29 mouse cellular contexts compared by ENCODE assay signal in genomic region chr4:57592751-57593150, GRCm38 (mm10). TPM values are rescaled to one million over a fixed set of nuclear protein-coding genes. Genes with fewer than 3 reads are reported as not detected.
DNase-seq lines count a peak whose midpoint lies in the region; ATAC-seq lines count a peak whose summit lies in the region.
"Had no signal": no experiment of that assay in that cellular context is flagged by ENCODE, and none has a peak within 500 bp of the region (broad histone marks: within the 10 kb centered on the region; RNA-seq: fewer than 3 reads in every experiment).

No protein-coding gene starts in this region.

- H3K4me1 ChIP-seq in heart, embryonic 10.5 days = peaks cover 67% of the 10 kb centered on the region
- H3K4me1 ChIP-seq in lung, embryonic 16.5 days (replicated peaks; ENCODE audit: control insufficient read depth, insufficient read depth, low read length) = peaks cover 10% of the 10 kb centered on the region
- peaks cover 79% of the 10 kb centered on the region for H3K4me1 ChIP-seq in heart, embryonic 13.5 days
- H3K4me1 ChIP-seq: hindbrain, embryonic 15.5 days; limb, embryonic 10.5 days; limb, embryonic 15.5 days; liver, embryonic 13.5 days; midbrain, embryonic 13.5 days had no signal

- peaks cover 6% of the 10 kb centered on the region; the same call in 1 of the 2 replicates for H3K36me3 ChIP-seq in heart, embryonic 10.5 days
- H3K36me3 ChIP-seq in lung, embryonic 16.5 days (ENCODE audit: control insufficient read depth, insufficient read depth, low read length) = no peaks in the 10 kb centered on the region
- H3K36me3 ChIP-seq in heart, embryonic 13.5 days = peaks cover 10% of the 10 kb centered on the region
- H3K36me3 ChIP-seq: hindbrain, embryonic 10.5 days; hindbrain, embryonic 15.5 days; limb, embryonic 10.5 days; limb, embryonic 15.5 days; liver, embryonic 13.5 days; midbrain, embryonic 13.5 days had no signal

- DNase-seq in heart, adult 8-10 months (ENCODE audit: low spot score) = peak; percentile 49
- no peak for DNase-seq in heart, embryonic 10.5 days (ENCODE audit: low spot score)
- DNase-seq in lung, postnatal 10 days = no peak
- DNase-seq in heart, postnatal 10 days = peak; percentile 57
- no peak for DNase-seq in layer of hippocampus, postnatal 25 days (ENCODE audit: extremely low spot score in 1 of 2, low spot score in 1 of 2)
- DNase-seq: adrenal gland, postnatal 36 days; cerebellum, adult 18-20 months; cerebellum, postnatal 14 days; forebrain, postnatal 0 days; gastrocnemius, postnatal 10 days; kidney, adult 18-20 months; kidney, postnatal 4 days; liver, embryonic 13.5 days; lung, adult 18-20 months; retina, postnatal 1 day; right cerebral cortex, postnatal 14 days; thymus, postnatal 4 days had no signal

- no peak overlapping the region for H3K4me3 ChIP-seq in heart, embryonic 10.5 days
- no peak overlapping the region for H3K4me3 ChIP-seq in lung, embryonic 16.5 days (ENCODE audit: low read length)
- H3K4me3 ChIP-seq in heart, embryonic 13.5 days = no peak overlapping the region
- H3K4me3 ChIP-seq: erythroblast, embryonic 14.5 days; hindbrain, embryonic 10.5 days; hindbrain, embryonic 15.5 days; limb, embryonic 10.5 days; limb, embryonic 15.5 days; liver, embryonic 13.5 days; midbrain, embryonic 13.5 days had no signal

- WGBS in heart, embryonic 10.5 days = 75% methylated on average over 4 of the region's 4 CpGs
- 75% methylated on average over 4 of the region's 4 CpGs for WGBS in lung, embryonic 16.5 days
- WGBS in heart, embryonic 13.5 days = 64% methylated on average over 4 of the region's 4 CpGs

- ATAC-seq in lung, embryonic 16.5 days (ENCODE audit: low read depth) = peak; percentile 9; the same call in 1 of the 2 replicates
- ATAC-seq in heart, embryonic 13.5 days (ENCODE audit: extremely low read depth, insufficient number of reproducible peaks, low FRiP score, low TSS enrichment) = peak; percentile 17; the same call in 1 of the 2 replicates
- ATAC-seq: forebrain, postnatal 0 days; inflammation-experienced regulatory T-cells, adult 6 months; midbrain, embryonic 13.5 days had no signal

- no peak overlapping the region for H3K27ac ChIP-seq in heart, embryonic 10.5 days
- H3K27ac ChIP-seq in lung, embryonic 16.5 days (ENCODE audit: low read length) = 0 out of 2 replicates have a peak overlapping the region, but pooled peaks have one; percentile 14
- peak overlapping the region; percentile 82 for H3K27ac ChIP-seq in heart, embryonic 13.5 days (replicated peaks)
- H3K27ac ChIP-seq: hindbrain, embryonic 10.5 days; hindbrain, embryonic 15.5 days; limb, embryonic 10.5 days; limb, embryonic 15.5 days; liver, embryonic 13.5 days; macrophage; midbrain, embryonic 13.5 days had no signal

- no peak overlapping the region for H3K9ac ChIP-seq in lung, embryonic 16.5 days (ENCODE audit: low read length)
- 0 out of 2 replicates have a peak overlapping the region, but pooled peaks have one; percentile 10 for H3K9ac ChIP-seq in heart, embryonic 13.5 days
- H3K9ac ChIP-seq: forebrain, postnatal 0 days; hindbrain, embryonic 15.5 days; limb, embryonic 15.5 days; liver, embryonic 13.5 days; midbrain, embryonic 13.5 days had no signal

- intact Hi-C loops in heart, postnatal 10 days (cut with DNase I) = no loop called here

- H3K4me2 ChIP-seq in lung, embryonic 16.5 days (ENCODE audit: low read depth, low read length) = no peak overlapping the region
- 0 out of 2 replicates have a peak overlapping the region, but pooled peaks have one; percentile 6 for H3K4me2 ChIP-seq in heart, embryonic 13.5 days
- H3K4me2 ChIP-seq: hindbrain, embryonic 15.5 days; limb, embryonic 15.5 days; liver, embryonic 13.5 days; midbrain, embryonic 13.5 days had no signal

- no peaks in the 10 kb centered on the region for H3K27me3 ChIP-seq in heart, embryonic 10.5 days (ENCODE audit: insufficient read depth, poor library complexity, severe bottlenecking)
- no peaks in the 10 kb centered on the region for H3K27me3 ChIP-seq in lung, embryonic 16.5 days (ENCODE audit: control insufficient read depth, insufficient read depth, low read depth, low read length)
- no peaks in the 10 kb centered on the region for H3K27me3 ChIP-seq in heart, embryonic 13.5 days (replicated peaks)
- H3K27me3 ChIP-seq: hindbrain, embryonic 15.5 days; limb, embryonic 15.5 days; liver, embryonic 13.5 days; midbrain, embryonic 13.5 days had no signal

- H3K9me3 ChIP-seq in heart, embryonic 10.5 days = no peaks in the 10 kb centered on the region
- no peaks in the 10 kb centered on the region for H3K9me3 ChIP-seq in lung, embryonic 16.5 days (ENCODE audit: control insufficient read depth, low read length)
- no peaks in the 10 kb centered on the region for H3K9me3 ChIP-seq in heart, embryonic 13.5 days
- H3K9me3 ChIP-seq: hindbrain, embryonic 10.5 days; hindbrain, embryonic 15.5 days; limb, embryonic 10.5 days; limb, embryonic 15.5 days; liver, embryonic 13.5 days; midbrain, embryonic 13.5 days had no signal

RNA-seq across cellular contexts. Expression of gene Pakap, which starts 24.8 kb away (rescaled TPM):
- total RNA-seq in heart, adult 8-10 months (2022) = 10 to 100 TPM; 29.2 to 44.2 (median 39.5) TPM
- polyA plus RNA-seq in heart, embryonic 10.5 days (2016; fragmentation: Nextera tagmentation; extraction: Ambion mirVana) = 53.0 and 72.5 TPM in 2 replicates
- polyA plus RNA-seq in lung, embryonic 16.5 days (2015; fragmentation: Nextera tagmentation; extraction: Ambion mirVana) = 45.7 and 50.0 TPM in 2 replicates
- 49.3 and 52.6 TPM in 2 replicates for polyA plus RNA-seq in heart, embryonic 13.5 days (2015; fragmentation: Nextera tagmentation; extraction: Ambion mirVana)
- total RNA-seq in heart, postnatal 10 days (2021) = 10 to 100 TPM; 60.6 to 62.1 TPM
- total RNA-seq in layer of hippocampus, postnatal 25 days (2021) = 10 to 100 TPM; 23.4 to 28.3 TPM
- total RNA-seq: megakaryocyte-erythroid progenitor cell, adult 5-6 weeks; MEL had no signal
- polyA plus RNA-seq: erythroblast, embryonic 14.5 days; macrophage had no signal

Comparison
In these comparisons a context has a peak if more than half of its experiments do, and no peak if none do; other contexts are left out.
1. DNase-seq: peak in heart, adult 8-10 months (single experiment) and heart, postnatal 10 days (2 of 2); none in heart, embryonic 10.5 days (single experiment), lung, postnatal 10 days (single experiment) and layer of hippocampus, postnatal 25 days (0 of 2).